Mouse (Mus musculus) kidney, embryonic 14.5 days (tissue): ENCODE measurements around the gene Olfr477. TPM values are rescaled to one million over a fixed set of nuclear protein-coding genes. Genes with fewer than 3 reads are reported as not detected.
"Not testable (repeated sequence)": the region's sequence is repeated elsewhere in the genome, so short reads cannot be mapped to it uniquely, and the experiment has no call there.

Experiments used
- ATAC-seq: fragments of 200-750 bp; cut with Nextera tagmentation; 2 replicates; pipeline ENCODE4 v1.8.0; 2017; ENCODE audit warnings: moderate number of reproducible peaks, mild to moderate bottlenecking, moderate TSS enrichment, moderate library complexity; ENCODE audit not compliant: low FRiP score, low TSS enrichment
- H3K27ac ChIP-seq: fragments of 300-500 bp; sonication (generic); 2 replicates; pipeline ENCODE4 v1.5.1; 2014; ENCODE audit warnings: low read depth, mild to moderate bottlenecking, low read length, moderate library complexity, mixed read lengths
- H3K27me3 ChIP-seq: fragments of 300-500 bp; sonication (generic); 2 replicates; pipeline ENCODE4 v1.6.1; 2014; ENCODE audit warnings: mild to moderate bottlenecking, low read length; ENCODE audit not compliant: control insufficient read depth, insufficient read depth
- H3K36me3 ChIP-seq: fragments of 300-500 bp; sonication (generic); 2 replicates; pipeline ENCODE4 v1.6.1; 2014; ENCODE audit warnings: low read length, mixed read lengths; ENCODE audit not compliant: control insufficient read depth, insufficient read depth
- H3K4me1 ChIP-seq: fragments of 300-500 bp; sonication (generic); 2 replicates; pipeline ENCODE4 v1.6.1; 2014; ENCODE audit warnings: low read length, mixed read lengths; ENCODE audit not compliant: control insufficient read depth, insufficient read depth
- H3K4me2 ChIP-seq: fragments of 300-500 bp; sonication (generic); replicated peaks from 2 replicates; pipeline ENCODE4 v1.6.1; 2014; ENCODE audit warnings: low read depth, mild to moderate bottlenecking, low read length
- H3K4me3 ChIP-seq: fragments of 300-500 bp; sonication (generic); 2 replicates; pipeline ENCODE4 v1.5.1; 2014; ENCODE audit warnings: mild to moderate bottlenecking, low read length
- H3K9ac ChIP-seq: fragments of 300-500 bp; sonication (generic); 2 replicates; pipeline ENCODE4 v1.6.1; 2014; ENCODE audit warnings: low read depth, mild to moderate bottlenecking, low read length, moderate library complexity
- H3K9me3 ChIP-seq: fragments of 300-500 bp; sonication (generic); 2 replicates; pipeline ENCODE4 v1.6.1; 2016; ENCODE audit warnings: low read length; ENCODE audit not compliant: control insufficient read depth
- WGBS: fragments of 180-500 bp; shearing (Covaris S2); extraction: QIAGEN DNeasy Blood & Tissue Kit; methylation state at CpG from one replicate; pipeline ENCODE4 v1.1.7; 2014; 5-methylcytosine and 5-hydroxymethylcytosine counted together
- polyA plus RNA-seq: library from polyadenylated mRNA; unstranded; fragments of >200 nt; fragmentation: Nextera tagmentation; extraction: Ambion mirVana; gene quantifications from 2 replicates; pipeline ENCODE4 v1.2.1, GENCODE M21; 2014

Gene Olfr477
- polyA plus RNA-seq, result not detected in 2 replicates

DNA sequence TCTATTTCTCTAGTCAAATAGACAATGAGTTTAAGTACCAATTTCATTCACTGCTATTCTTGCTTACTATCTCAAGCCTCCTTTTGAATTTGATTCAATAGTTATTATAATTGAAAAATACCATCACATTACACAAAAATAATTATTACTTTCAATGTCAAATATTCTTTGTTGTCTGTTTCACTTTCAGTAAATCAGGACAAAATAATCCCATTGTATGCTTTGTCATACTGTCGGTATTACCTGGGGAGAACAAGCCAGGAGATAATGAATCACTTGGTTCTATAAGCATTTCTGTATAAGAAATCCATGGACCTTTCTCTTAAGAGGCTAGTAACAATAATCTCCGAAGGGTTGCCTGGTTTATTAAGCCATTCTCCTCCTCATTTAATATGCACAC lies at the start of gene Olfr477:
Gene Olfr477, plus strand, starts transcription at position 301 of the 400 bp plus-strand sequence.
- Histone ChIP-seq H3K4me2 (no peak within 1 kb of the TSS), H3K27ac (no peak within 1 kb of the TSS), H3K9me3 (no peaks in the 10 kb centered on the region), H3K4me1 (no peaks in the 10 kb centered on the region), H3K27me3 (no peaks in the 10 kb centered on the region), H3K4me3 (no peak within 1 kb of the TSS), H3K36me3 (no peaks in the 10 kb centered on the region), H3K9ac (no peak within 1 kb of the TSS)
- no peak for ATAC-seq
- WGBS, result 84% methylated on average over 2 of the region's 2 CpGs

DNA sequence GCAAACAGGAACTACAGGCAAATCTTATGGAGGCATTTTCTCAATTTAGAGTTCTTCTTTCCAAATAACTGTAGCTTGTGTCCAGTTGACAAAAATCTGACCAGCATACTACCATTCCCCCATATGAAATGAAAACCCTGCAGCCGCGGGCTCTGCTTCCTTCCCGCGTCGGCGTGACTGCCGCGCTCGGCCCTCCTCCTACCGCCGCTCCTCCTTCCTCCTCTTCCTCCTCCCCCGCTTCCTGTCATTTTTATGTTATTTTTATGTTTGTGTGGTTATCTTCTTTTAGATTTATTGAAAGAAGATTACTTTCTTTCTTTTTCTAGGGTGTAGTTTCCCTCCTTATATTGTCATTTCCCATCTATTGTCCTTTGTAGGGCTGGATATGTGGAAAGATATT lies 34.0 kb upstream of the Olfr477 start:
- not testable (repeated sequence) for H3K27ac ChIP-seq, H3K4me1 ChIP-seq, H3K4me2 ChIP-seq, H3K9ac ChIP-seq, H3K9me3 ChIP-seq, H3K4me3 ChIP-seq, ATAC-seq, H3K36me3 ChIP-seq, H3K27me3 ChIP-seq
- 96% methylated on average over 12 of the region's 12 CpGs for WGBS

DNA sequence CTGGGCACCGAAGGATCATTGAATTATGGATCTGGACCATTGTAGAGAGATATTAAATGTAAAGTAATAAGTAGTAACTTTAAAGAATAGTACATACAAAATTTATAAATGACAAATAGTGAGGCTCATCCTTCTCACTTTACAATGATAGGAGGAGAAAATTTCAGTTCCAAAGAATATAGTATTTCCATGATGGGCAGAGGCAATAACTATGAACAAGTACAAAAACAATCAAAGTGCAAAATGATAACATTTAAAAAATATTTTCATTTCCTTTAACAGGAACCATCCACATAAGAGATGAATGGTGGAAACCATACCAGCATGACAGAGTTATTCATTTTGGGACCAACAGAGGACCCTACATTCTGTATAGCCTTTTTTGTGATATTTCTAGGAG lies 32.1 kb upstream of the Olfr477 start, which contains the start of gene Olfr474:
Gene Olfr474, plus strand, starts transcription at position 301 of the 400 bp plus-strand sequence.
- Histone ChIP-seq H3K4me3 (no peak within 1 kb of the TSS), H3K27ac (no peak within 1 kb of the TSS), H3K4me1 (no peaks in the 10 kb centered on the region), H3K27me3 (no peaks in the 10 kb centered on the region), H3K4me2 (no peak within 1 kb of the TSS), H3K9me3 (no peaks in the 10 kb centered on the region), H3K9ac (no peak within 1 kb of the TSS), H3K36me3 (no peaks in the 10 kb centered on the region)
- ATAC-seq, result no peak
- WGBS, result 87% methylated on average over 1 of the region's 1 CpGs

DNA sequence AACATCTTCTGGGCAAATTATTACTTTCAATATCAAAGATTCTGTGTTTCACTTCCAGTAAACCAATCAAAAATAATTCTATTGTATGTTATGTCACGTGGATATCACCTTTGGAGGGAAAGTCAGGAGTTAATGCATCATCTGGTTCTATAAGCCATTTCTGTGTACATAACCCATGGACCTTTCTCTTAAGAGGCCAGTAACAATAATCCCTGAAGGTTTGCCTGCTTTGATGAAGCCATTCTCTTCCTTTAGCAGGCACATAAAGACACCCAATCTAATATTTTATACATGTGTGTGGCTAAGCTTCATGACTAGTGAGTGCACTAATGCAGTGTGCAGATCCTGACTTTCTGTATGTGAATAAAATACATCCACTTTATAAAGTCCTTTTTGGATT lies 22.0 kb upstream of the Olfr477 start, which contains the start of gene Olfr476:
Gene Olfr476, plus strand, starts transcription at position 301 of the 400 bp plus-strand sequence.
- no peak within 1 kb of the TSS for H3K9ac ChIP-seq
- no peak for ATAC-seq
- no peaks in the 10 kb centered on the region for H3K27me3 ChIP-seq

DNA sequence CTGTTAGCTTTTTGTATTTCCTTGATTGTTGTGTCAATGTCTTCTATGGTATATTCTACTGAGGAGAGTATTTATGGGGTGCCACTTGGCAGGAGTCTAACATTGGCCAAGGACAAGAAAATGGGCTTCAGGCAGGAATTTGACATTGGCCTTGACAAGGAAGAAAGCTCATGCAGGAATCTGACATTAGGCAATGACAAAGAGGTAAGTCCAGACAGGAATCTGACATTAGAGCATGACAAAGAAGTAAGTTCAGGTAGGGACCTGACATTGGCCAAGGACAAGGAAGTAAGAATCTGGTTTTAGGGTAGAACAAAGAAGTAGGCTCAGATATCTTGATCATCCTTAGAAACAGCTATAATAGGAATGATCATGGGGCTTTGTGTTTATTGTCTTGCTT lies 27.8 kb downstream of the Olfr477 start:
- H3K36me3 ChIP-seq, H3K9ac ChIP-seq, H3K4me3 ChIP-seq, H3K27me3 ChIP-seq, ATAC-seq, H3K4me2 ChIP-seq, H3K27ac ChIP-seq, H3K9me3 ChIP-seq, H3K4me1 ChIP-seq: not testable (repeated sequence)

More for the DNA sequence above, 22.0 kb upstream of the Olfr477 start, which contains the start of gene Olfr476:
- 50% methylated on average over 1 of the region's 1 CpGs for WGBS
- no peak within 1 kb of the TSS for H3K4me3 ChIP-seq
- H3K36me3 ChIP-seq, result no peaks in the 10 kb centered on the region
- H3K27ac ChIP-seq, result no peak within 1 kb of the TSS
- H3K4me1 ChIP-seq, result no peaks in the 10 kb centered on the region
- no peaks in the 10 kb centered on the region for H3K9me3 ChIP-seq
- no peak within 1 kb of the TSS for H3K4me2 ChIP-seq

DNA sequence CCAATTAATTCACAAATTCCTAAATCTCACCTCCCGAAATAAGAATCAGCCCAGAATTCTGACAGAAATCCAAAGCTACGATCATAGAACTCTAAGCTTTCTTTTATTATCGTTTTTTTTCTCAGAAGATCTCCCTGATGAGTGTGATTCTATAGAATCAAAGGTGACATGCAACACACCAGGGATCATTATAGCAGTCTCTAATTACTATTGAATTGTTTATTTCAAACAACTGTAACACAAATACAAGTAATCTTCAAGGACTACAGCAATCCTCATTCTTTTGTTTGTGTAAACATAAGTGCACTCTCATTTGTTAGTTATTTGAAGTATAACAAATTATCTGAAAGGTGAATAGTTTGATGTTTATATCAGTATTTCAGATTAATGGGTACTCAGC lies 47.4 kb downstream of the Olfr477 start, which contains the start of gene Olfr478:
Gene Olfr478, minus strand, starts transcription at position 101 of the 400 bp plus-strand sequence.
- no peak for ATAC-seq
- H3K4me2 ChIP-seq, result no peak within 1 kb of the TSS
- no peaks in the 10 kb centered on the region for H3K27me3 ChIP-seq
- no peaks in the 10 kb centered on the region for H3K4me1 ChIP-seq
- H3K9me3 ChIP-seq, result no peaks in the 10 kb centered on the region
- H3K36me3 ChIP-seq, result no peaks in the 10 kb centered on the region
- WGBS, result 85% methylated on average over 3 of the region's 3 CpGs
- no peak within 1 kb of the TSS for H3K9ac ChIP-seq
- H3K27ac ChIP-seq, result no peak within 1 kb of the TSS
- H3K4me3 ChIP-seq, result no peak within 1 kb of the TSS

Other genes starting within 250 kb of the Olfr477 start
- 0.10 and 0.30 TPM in 2 replicates for gene Cyb5r2, start 228.7 kb upstream of the Olfr477 start, polyA plus RNA-seq
- not detected in 2 replicates for gene Ovch2, start 185.5 kb upstream of the Olfr477 start, polyA plus RNA-seq
- not detected in 2 replicates for gene Olfr467, start 174.4 kb upstream of the Olfr477 start, polyA plus RNA-seq
- gene Olfr469, start 161.2 kb upstream of the Olfr477 start, polyA plus RNA-seq, result not detected in 2 replicates
- gene Olfr470, start 139.2 kb upstream of the Olfr477 start, polyA plus RNA-seq, result not detected in 2 replicates
- not detected in 2 replicates for gene Olfr472, start 88.8 kb upstream of the Olfr477 start, polyA plus RNA-seq
- gene Olfr473, start 56.2 kb upstream of the Olfr477 start, polyA plus RNA-seq, result not detected in 2 replicates
- gene Olfr474, start 32.0 kb upstream of the Olfr477 start, polyA plus RNA-seq, result not detected in 2 replicates
- gene Olfr476, start 21.9 kb upstream of the Olfr477 start, polyA plus RNA-seq, result not detected in 2 replicates
- gene Olfr478, start 47.3 kb downstream of the Olfr477 start, polyA plus RNA-seq, result not detected in 2 replicates
- gene Olfr479, start 64.0 kb downstream of the Olfr477 start, polyA plus RNA-seq, result not detected in 2 replicates
- gene Olfr480, start 80.7 kb downstream of the Olfr477 start, polyA plus RNA-seq, result not detected in 2 replicates
- not detected in 2 replicates for gene Olfr481, start 93.2 kb downstream of the Olfr477 start, polyA plus RNA-seq
- gene Olfr482, start 110.9 kb downstream of the Olfr477 start, polyA plus RNA-seq, result 0.09 TPM in 1 of 2 replicates, not detected in the other
- gene Olfr483, start 114.2 kb downstream of the Olfr477 start, polyA plus RNA-seq, result not detected in 2 replicates
- gene Olfr484, start 140.8 kb downstream of the Olfr477 start, polyA plus RNA-seq, result not detected in 2 replicates
- gene Olfr485, start 173.2 kb downstream of the Olfr477 start, polyA plus RNA-seq, result not detected in 2 replicates
- gene Olfr486, start 186.0 kb downstream of the Olfr477 start, polyA plus RNA-seq, result not detected in 2 replicates
- not detected in 2 replicates for gene Olfr487, start 227.9 kb downstream of the Olfr477 start, polyA plus RNA-seq